Mouse (Mus musculus): ENCODE measurements around the gene Hoxa13. TPM values are rescaled to one million over a fixed set of nuclear protein-coding genes. Genes with fewer than 3 reads are reported as not detected.
A peak's percentile ranks its signal among the peaks of the same experiment; 100 is the strongest.

Hoxa13 gene
- total RNA-seq, 2 experiments from 2014 or later = not detected

DNA sequence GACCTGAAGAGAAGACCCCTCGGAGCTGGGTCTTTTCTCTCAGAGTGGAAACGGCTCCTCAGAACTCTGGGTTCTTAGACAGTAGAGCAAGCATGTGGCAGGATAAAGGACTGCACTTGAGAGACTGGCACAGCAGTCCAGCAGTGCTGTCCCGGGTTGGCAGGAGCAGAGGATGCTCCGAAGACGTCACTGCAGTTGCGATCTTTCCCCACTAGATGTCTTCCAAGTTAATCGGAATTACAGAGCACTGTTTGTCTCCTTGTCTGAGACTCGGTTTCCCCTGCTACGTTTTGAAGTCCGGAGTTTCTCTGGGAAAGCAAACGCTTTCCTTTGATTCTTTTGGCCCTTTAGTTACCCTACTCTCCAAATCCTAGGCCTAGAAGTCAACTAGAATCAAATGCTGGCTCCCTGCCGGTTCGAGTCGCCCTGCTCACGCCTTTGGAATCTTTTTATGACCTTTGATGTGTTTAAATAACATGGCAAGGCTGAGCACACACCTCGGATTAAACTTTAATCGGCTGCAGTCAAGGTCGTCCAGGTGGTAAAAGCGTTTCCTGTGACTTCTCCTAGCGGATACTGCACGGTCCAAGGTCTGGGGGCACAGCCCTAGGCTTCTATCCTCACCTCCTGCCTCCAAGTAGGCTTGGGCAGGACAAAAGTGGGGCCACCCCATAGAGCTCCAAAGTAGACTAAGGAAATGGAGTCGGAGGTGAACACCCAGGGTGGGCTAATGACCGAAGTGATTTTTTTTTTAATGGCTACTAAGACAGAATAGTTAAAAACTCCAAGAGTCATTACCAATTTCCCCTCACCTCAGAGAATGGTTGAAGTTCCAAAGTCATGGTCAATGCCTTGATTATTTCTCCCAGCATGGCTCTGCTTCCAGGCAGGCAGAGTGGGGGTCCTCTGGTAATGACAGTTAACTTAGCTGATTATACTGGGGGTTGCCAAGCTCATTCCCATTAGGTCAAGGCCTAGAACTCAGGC, 10.1 kb upstream of the Hoxa13 start:
- DNase-seq = peak; percentile 52 to 83

GRCm38 (mm10) chr6:52268756-52269155, 8.1 kb upstream of the Hoxa13 start:
- DNase-seq = no peak

- DNase-seq = no peak
Measured at GRCm38 (mm10) chr6:52268341-52268740, 7.7 kb upstream of the Hoxa13 start.

DNA sequence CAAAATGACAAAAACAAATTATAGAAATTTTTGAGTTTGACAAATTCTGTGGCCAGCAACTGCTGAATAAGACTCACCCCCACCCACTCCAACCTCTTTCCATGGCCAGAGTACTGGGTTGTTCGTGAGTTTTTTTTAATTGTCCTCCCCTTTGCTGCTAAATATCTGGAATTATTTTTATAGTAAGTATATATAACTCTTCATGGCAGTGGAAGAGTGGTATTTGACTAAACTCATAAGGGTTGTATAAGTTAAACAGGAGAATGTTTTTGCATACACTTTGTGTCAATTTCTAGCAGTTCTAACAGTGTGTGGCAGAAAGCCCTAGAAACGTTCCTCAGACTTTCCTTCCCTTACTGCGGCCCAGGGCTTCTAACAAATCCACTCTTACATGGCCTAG, 7.0 kb upstream of the Hoxa13 start:
- no peak for DNase-seq

DNA sequence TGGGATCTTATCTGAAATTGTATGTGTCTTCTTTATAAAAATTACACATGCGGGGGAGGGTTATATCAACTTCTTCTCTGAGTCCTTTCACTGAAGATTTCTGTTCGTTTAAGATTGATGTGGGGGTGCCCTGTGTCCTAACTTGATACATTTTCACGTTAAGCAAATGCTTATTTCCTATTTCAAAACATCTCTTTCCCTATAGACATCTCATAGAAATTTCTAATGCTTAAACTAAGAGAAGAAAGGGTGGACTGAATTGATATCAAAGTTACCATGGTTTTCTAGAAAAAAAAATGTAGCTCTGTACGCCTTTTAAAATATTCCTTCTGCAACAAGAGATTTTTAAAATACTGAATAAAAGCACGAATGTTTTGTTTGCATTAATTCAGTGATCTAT, 6.5 kb upstream of the Hoxa13 start:
- DNase-seq = no peak

DNA sequence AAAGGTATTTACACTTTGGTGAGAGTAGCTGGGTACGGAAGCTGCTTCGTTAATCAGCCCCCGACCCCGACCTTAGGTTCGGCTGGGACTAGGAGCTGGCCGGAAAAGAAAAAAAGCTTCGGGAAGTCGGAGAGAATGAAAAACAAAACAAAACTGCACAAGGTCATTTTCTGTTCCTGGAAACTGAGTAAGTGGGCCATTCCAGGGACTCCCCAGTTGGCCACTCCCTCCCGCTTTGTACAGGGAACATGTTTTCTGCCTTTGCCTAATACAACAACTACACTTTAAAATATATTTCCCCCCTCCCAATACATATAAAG, 5.9 kb upstream of the Hoxa13 start:
- DNase-seq = no peak

DNA sequence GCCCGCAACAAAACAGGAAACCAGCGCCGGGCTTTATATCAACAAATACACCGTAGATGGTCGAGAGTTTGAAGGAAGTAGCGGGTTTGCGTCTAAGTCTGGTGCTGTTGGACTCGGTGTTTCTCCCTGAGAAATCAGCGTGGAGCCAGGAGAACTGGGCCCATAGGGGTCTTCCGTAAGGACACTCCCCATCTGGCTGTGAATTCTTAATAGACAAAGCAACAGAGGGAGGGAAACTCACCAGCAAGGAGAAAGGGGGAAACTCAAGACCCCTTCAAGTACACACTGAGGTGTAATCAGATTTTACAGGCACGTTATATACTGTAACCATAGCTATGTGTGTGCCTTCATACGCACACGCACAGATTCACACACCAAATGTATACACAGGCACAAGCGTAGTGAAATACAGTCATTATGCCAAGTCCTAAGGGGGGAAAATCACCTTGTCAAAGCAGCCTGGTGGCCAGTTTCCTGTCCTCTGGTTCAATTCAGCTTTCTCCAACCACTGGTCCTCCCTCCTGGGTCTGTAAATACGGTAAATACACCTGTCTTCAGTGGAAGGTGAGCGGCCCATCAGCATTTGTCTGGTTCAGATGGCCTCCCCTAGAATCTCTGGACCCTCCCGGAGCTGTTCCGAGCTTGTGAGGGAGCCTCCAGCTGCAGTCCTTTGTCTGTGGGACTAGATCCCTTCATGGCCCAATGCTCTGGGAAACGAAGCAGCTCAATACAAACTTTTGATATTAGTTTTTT, 5.4 kb upstream of the Hoxa13 start:
- DNase-seq = no peak

DNA sequence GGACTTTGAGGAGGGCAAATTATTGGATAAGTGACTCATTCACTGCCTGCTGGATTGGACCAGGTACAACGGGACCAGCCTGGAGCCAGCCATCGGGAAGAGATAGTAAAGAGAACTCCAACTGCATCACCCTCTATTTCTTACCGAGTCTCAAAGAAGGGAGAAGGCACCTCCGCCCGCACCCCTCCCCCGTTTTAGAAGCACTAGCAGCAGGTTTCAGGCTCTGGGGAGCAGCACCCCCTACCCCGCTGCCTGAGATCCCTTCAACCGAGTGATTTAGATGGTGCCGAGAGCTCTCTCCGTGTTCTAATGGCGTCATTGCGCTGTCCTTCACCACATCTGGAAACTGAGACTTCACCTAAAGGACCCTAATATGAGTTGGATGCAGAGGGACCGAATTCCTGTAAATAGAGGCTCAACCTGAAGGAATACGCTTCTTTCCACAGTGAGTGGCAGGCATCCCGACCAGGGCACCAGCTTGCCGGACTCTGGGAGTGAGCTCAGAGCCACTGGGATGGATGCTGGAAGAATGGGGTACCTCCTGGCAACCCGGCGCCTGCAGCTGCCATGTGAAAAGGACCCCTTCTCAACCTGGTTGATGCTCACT, 4.7 kb upstream of the Hoxa13 start:
- no peak for DNase-seq

DNA sequence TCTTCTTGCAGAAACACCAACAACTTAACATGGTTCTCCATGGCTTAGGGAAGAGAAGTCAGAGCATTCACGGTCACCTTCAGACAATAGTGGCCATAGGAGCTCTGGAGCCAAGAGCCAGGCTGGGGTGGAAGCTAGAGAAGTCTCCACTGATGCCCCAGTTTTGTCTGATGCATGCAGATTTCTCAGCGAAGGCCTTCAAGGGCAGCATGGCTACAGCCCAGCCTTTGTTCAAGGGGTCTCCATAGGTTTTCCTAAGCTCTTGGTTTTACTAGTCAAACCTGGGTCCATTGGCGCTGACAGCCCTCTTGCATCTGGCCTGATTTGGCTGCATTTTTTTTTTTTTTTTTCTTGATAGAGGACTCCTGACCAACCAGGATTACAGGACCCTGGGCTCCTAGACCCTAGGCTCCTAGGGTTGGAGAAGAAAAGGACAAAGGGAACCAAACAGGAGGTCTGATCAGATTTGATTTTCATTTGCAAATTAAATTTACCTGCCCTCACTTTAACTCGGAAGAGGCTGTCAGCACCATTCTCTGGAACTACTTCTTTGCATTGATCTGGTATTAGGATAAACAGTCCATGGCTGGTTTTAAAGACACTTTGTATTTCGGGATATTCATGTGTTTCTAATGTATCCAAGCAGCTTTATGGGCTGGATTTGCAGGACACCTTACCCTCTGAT, 3.6 kb upstream of the Hoxa13 start:
- no peak for DNase-seq

- DNase-seq = no peak
Measured at GRCm38 (mm10) chr6:52263321-52263585, 2.6 kb upstream of the Hoxa13 start.

DNA sequence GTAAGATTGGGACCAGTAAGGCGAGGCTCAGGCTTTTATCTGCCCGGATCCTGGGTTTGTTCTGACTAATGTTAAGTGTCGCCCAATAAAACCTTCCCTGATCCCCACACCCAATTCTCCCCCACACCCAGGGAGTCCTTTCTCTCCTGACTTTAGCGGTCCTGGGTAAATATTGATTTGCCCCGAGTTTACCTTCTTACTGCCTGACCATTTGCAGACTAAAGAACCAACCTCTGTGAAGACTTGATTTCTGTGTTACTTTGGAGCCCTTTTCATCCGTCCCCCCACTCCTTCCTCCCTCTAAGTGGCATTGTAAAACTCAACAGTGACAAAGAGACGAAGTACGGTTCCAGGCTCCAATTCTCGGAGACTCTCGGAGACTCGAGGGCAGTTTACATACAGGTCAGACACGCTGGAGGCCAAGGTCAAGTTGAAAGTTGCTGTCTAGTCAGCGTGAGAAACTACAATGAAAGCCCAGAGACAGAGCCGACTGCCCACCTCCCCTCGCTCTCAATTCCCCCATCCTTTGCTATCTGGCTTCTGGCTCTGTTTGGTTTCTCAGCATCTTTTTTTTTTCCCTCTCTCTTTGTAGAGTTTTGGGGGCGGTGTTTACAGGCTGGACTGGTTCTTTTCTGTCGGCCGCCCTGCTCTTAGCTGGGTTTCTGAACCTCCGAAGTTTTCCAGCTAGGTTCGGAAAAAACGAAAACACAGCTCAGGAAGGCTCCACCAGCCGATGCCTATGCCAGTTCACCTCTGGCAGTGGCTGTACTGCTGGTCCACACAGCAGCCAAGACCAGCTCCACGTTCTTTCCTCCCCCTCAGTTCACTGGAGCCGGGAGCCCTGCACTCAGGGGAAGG, 2.0 kb upstream of the Hoxa13 start:
- no peak for DNase-seq

DNA sequence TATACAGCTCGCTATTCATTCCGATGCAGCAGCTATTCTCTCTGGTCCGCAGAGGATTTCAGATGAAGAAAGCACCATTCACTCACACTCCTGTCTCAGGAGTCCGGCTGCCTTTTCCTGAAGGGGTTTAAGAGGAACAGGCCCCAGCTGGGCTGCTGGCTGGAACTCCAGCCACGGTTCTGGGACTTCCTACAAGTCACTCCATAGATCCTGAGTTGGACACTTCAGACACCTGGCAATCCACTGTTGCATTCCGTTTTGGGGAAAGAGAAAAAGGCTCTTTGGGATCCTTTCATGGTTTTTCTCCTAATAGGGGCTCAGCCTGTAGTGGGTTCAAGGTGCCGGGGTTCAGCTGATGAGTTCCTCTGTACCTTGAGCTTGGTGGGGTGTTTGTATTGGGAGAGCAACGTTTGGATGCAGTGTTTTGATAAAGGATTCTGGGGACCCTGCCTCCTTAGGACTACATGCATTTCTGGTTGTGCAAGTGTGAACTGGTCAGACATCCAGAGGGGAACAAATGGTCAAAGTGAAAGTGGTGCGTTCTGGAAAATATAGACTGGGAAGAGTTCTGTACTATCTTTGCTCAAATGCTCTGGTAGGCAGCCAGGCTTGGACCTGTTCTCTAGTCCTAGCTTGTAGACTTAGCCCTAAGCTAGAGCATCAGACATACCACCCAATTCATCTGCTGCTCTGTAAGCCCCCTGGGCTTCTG, 1.2 kb upstream of the Hoxa13 start:
- no peak for DNase-seq

GRCm38 (mm10) chr6:52259811-52260261, 844 bp downstream of the Hoxa13 start:
- no peak for DNase-seq

GRCm38 (mm10) chr6:52259081-52259790, 1.4 kb downstream of the Hoxa13 start:
- DNase-seq = no peak

DNA sequence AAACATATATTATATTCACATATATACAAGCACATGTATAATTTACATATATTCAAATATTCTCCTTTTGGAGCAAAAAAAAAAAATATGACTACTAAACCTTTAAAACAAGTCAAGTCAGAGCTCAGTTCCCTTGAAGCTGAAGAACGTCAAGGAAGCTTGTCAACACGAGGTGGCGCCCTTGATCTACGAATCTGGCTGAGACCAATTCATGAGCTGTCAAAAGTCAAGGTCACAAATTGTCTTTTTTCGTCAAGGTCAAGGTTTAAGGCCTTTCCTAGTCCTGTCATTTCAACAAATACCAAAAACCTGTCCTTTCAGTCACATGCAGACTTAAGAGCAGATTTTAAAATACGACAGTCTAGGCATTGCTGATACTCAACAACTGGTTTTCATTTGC, 3.7 kb downstream of the Hoxa13 start:
- DNase-seq = peak; percentile 76 to 95

DNA sequence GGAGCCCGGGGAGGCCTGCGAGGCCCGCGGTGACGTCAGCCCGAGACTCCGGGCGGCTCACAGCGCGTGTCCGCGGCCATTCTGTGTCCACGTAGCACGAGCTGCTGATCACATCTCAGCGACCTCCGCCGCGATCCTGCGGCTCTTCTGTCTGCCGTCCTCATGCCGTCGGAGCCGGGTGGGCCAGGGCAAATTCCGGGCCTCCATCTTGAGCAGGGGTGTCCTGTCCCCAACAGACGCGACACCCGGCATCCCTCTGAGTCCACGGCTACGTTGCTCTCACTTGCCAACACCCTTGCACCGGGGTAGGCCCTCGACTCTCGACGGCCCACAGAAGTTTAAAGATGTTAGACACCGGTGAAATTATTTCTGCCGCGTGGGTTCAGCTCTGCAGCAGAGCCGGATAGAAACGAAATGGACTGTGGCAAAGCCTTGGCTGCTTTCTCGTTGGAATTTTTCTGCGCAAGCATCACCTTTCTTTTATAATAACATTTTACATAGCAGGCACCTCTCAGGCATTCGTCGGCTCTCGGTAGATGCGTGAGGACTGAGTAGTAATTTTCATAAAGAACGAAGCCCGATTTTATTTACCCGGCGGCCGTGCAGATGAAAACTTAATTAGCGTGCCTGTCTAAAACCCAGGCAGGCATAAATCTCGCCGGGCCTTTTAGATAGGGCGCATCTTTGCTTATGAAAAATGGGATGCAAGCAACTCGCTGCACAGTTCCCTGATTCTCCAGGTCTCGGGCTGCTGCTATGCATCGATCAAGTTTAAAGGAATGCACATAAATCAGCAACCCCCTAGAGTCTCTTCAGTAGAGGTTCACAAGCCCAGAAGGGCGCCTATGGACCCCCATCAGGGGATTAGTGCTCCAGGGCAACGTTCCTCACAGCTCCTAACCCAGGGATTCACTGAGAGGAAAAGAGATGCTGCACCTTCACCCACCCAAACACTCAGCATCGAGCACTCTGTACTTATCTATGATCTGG, 6.9 kb downstream of the Hoxa13 start:
- no peak for DNase-seq

GRCm38 (mm10) chr6:52252775-52253376, 7.8 kb downstream of the Hoxa13 start:
- no peak for DNase-seq

GRCm38 (mm10) chr6:52252016-52252774, 8.5 kb downstream of the Hoxa13 start:
- DNase-seq = no peak
